Mouse (Mus musculus): ENCODE measurements at regions not wholly inside any gene's neighbourhood (a gene's known extent, or its start where the extent isn't known, plus 50 kb on each side); places are given as distances from the start of the nearest gene placed in this dataset.

GRCm38 (mm10) chr14:24939068-24939467 is 452.1 kb downstream of the Rps24 start:
- DNase-seq (ENCODE audit: low read depth, low spot score): no peak

GRCm38 (mm10) chr14:24939476-24940200 is 452.7 kb downstream of the Rps24 start:
- DNase-seq (ENCODE audit: low read depth, low spot score): no peak

GRCm38 (mm10) chr14:24945716-24946115 is 458.8 kb downstream of the Rps24 start:
- peak; percentile 7 for DNase-seq (ENCODE audit: low read depth, low spot score)

DNA sequence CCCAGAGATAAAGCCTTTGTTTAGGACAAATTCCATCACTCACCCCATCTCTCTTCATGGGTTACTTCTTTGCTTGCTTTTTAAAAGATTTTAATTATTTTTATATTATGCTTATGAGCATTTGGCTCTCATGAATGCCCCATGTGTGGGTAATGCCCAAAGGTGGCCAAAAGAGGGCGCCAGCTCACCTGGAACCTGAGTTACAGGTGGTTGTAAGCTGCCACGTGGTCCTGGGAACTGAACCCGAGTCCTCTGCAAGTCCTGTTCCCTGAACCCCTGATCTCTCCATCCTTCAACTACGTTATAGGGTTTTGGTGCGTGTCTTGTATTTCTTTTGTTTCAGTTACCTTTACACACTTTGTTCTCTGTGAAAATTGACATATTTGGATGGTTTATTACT is 460.2 kb downstream of the Rps24 start:
- no peak for DNase-seq (ENCODE audit: low read depth, low spot score)

DNA sequence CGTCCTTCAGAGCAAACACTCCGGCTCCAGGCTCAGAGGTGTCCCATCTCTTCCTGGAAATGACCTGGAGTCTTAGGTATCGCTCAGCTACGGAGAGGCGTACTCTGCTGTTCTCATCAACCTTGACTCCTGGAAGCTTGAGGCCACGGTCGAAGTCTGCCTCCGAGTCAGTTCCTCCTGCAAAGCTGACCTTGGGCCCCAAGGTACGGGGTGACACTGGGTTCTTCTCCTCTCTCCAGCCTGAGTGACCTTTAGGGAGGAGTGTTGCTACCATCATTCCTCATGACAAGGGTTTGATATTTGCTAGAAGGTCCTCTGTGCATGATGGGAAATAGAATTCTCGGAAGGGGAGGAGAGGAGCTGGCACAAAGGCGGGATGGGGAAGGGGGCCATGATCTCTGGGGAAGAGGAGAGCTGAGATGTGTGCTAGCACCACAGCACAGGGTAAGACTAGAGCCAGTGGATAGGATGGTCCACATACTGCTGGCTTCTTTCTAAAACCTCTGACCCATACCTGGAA is 469.0 kb downstream of the Rps24 start:
- no peak for DNase-seq (ENCODE audit: low read depth, low spot score)

DNA sequence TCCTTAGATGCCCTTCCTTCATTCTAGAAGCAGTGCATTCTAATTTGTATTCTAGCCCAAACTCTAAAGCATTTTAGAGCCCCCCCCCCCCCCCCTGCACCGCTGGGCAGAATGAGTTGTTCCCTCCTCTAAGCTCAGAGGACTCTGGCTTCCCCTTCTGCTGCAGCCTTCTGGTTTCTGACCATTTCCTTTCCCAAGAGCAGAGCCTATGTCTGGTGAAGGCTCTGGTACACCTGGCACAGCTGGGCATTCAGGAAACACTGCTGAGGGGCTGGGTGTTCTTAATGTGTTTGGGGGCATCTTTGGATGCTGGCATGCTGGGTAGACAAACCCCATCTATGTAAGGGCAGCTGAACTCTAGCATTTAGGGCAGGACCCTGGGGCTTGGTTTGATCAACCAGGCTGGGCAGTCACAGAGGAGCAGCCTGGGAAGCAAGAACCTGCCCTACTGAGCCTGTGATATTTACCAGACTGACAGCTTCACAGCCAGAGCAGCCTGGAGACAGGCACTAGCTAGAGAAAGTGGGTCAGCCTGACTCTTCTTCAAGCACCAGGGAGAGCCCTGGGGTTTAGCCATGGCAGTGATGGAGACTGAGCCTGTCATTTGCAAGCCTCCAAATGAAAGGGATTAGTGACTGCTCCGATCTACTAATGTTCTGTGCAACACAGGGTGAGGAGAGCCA is 469.7 kb downstream of the Rps24 start:
- DNase-seq (ENCODE audit: low read depth, low spot score): no peak

GRCm38 (mm10) chr14:24957392-24957791 is 470.5 kb downstream of the Rps24 start:
- DNase-seq (ENCODE audit: low read depth, low spot score): no peak

DNA sequence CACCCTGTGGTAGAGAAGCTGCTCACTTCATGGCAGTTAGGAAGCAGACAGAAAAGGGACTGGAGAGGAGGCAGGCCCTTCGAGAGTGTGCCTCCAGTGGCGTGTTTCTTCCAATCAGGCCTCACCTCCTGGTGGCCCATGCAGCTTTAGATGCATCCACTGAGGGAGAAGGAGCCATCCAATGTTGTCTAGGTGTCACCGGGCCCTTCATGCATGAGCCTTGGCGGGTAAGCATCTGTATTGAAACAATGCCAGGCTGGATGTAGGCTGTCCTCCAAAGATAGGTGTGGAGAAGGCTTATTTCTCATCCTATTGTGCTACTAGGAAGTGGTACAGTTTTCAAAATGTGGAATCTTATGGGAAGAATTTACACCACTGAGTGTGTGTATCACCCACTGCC is 471.9 kb downstream of the Rps24 start:
- DNase-seq (ENCODE audit: low read depth, low spot score): no peak

DNA sequence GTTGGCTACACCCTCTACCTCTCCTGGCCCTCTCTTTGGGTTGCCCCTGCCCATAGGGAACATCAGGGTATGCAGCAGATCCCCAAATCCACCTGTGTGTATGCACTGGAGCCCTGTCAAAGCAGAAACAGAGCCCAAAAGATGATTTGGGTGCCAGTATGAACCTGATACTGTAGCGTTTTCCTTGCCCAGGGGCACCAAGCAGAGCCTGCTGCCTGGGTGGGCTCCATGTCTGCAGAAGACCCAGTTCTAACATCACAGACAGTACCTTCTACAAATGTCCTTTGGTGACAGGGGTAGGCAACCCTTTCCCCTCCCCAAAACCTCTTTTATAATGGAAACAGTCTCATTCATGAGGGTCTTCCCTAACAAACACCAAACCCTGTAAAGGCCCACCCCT is 472.5 kb downstream of the Rps24 start:
- DNase-seq (ENCODE audit: low read depth, low spot score): no peak

- no peak for DNase-seq (ENCODE audit: low read depth, low spot score)
Measured at GRCm38 (mm10) chr14:24960082-24960482, 473.2 kb downstream of the Rps24 start.

GRCm38 (mm10) chr14:24960875-24961274 is 473.9 kb downstream of the Rps24 start:
- DNase-seq (ENCODE audit: low read depth, low spot score): no peak

DNA sequence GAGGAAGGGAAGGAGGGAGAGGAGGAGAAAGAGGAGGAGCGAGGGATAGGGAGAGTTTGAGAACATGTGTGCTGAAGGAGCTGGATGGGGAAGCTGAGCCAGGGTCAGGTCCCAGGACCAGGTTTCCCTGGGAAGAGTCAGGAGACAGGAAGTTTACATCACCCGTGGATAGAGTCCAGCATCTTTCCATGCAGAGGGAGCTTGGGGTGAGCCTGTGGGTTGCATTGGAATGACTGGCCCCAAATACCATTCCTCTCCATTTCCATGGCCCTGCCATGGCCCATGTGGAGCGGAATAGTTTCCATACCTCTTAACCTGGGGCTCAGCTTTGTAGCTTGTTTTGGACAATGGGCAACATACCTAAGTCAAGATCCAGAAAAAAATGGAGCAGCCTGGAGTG is 474.8 kb downstream of the Rps24 start:
- no peak for DNase-seq (ENCODE audit: low read depth, low spot score)

GRCm38 (mm10) chr14:24969584-24969983 is 482.7 kb downstream of the Rps24 start:
- DNase-seq (ENCODE audit: low read depth, low spot score): no peak

DNA sequence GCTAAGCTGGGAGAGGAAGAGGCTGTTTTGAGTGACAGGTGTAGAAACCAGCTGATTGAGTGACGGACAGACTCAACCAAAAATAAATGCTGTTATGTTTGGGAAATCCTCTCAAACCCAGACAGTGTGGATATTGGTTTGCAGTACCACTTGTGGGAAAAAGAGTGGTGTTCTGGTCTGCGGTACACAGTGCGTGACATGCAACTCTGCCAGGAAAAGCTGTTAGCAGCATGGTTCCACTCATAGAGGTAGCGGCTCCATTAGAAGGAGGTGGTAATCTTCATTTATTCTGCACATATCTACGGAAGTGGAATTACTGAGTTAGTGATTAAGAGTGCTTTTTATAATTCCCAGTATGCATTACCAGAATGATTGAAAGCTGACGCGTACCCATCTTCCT is 485.4 kb downstream of the Rps24 start:
- DNase-seq (ENCODE audit: low read depth, low spot score): no peak

GRCm38 (mm10) chr14:24973039-24973438 is 485.9 kb upstream of the Zmiz1 start:
- no peak for DNase-seq (ENCODE audit: low read depth, low spot score)

DNA sequence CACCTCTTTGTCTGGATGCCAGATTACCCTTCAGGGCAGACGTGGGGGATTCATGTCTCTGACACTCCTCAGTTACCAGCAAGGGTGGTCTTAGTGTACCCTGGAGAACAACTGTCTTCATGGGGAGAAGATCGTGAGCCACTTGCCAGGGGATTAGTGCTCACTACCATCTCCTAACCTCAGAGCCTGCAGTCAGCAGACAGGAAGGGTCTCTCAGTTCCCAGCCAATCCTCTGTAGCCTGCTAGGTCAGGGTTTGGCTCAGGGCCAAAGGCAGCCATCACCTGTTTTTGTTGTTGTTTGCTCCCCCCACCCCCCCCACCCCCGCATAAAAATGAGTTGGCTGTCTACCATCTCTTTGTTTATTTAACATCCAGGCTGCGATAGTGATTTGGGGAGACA is 485.4 kb upstream of the Zmiz1 start:
- no peak for DNase-seq (ENCODE audit: low read depth, low spot score)

DNA sequence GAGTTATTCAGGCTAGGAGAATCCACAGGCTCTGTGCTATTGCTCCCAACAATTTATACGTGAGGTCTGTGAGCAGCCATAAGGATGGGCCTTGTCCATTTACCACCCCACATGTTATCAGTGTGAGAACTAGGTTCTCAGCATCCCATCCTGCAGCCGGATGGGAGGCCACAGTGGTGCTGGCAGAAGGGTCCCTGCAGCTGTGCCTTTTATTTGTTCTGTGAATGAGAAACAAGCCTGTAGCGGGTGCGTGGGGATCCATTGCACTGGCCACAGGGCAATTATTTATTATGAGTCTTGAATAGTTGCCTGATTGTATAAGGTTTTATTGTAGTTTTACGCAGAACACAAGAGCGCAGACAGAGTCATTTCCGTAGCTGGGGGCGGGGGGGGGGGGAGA is 476.5 kb upstream of the Zmiz1 start:
- DNase-seq (ENCODE audit: low read depth, low spot score): no peak

GRCm38 (mm10) chr14:24983279-24983678 is 475.7 kb upstream of the Zmiz1 start:
- no peak for DNase-seq (ENCODE audit: low read depth, low spot score)

- no peak for DNase-seq (ENCODE audit: low read depth, low spot score)
Measured at GRCm38 (mm10) chr14:24985806-24986359, 473.1 kb upstream of the Zmiz1 start.

- no peak for DNase-seq (ENCODE audit: low read depth, low spot score)
Measured at GRCm38 (mm10) chr14:24986404-24986803, 472.6 kb upstream of the Zmiz1 start.

DNA sequence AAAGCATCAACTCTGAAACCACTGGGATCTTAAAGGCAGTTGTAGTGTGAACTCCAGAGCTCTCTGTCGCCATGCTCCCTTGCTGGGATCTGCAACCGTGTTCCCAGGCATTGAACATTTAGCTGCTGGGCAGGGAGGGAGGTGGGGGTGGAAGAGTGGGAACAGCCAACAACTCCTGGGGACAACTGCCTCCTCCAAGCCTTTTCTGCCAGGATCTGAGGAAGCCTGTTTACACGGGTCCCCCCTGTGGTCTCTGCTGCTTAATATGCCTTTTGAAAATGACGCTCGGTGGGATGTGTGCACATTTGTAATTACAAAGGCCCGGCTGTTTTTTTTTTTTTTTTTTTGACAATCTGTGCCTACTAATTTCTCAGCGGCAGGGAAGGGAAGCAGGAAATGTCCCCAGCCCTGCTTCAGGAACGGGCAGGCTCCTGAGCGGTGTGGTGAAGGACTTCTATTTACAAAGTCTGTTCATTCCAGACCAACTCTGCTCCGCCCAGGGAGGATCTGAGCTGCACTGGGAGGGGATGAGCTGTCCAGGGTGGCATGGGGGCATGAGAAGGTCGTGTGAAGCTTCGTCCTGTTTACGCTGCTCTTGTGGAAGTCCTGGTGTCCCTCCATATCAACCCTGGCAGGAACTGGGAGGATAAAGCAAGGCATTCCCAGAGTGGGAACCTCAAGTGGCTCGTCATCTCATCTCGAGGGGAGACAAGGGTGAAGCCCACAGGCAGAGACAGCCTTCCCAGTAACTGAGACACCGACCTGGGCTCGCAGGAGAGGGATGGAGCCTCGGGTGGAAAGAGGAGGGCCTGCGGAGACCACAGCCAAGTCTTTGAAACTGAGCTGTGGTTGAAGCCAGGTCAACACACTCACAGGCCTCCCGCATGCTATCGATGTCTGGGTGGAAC is 465.0 kb upstream of the Zmiz1 start:
- DNase-seq (ENCODE audit: low read depth, low spot score): no peak

DNA sequence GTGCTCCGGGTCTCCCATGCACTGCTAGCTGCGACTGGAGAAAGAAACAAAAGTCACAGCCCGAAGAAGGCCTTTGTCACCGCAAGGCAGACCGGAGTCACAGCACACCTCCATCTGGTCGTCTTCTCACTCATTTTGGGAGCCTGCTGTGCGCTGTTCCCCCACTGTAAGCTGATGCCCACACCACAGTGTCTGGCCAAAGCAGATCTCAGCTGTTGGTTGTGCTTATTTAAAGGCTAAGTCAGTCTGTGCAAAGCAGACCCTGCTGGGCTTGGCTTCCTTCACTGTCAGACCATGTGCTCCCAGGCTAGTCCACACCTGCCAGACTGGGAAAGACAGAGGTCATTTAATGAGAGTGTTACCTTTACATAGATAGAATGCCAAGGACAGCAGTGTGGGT is 463.8 kb upstream of the Zmiz1 start:
- DNase-seq (ENCODE audit: low read depth, low spot score): no peak
